Mouse (Mus musculus): ENCODE data around the gene Rtcb.

Gene Rtcb

GRCm38 (mm10) chr10:85957464-85957950 lies at the start of gene Rtcb:
Rtcb (minus strand) TSS chr10:85957823.
- DNase-seq (ENCODE audit: low spot score in 2 of 2): peak; percentile 94 to 95

GRCm38 (mm10) chr10:86006455-86006854 lies 48.8 kb upstream of the Rtcb start:
- DNase-seq (ENCODE audit: low spot score in 2 of 2): no peak

GRCm38 (mm10) chr10:86000447-86000846 lies 42.8 kb upstream of the Rtcb start:
- no peak for DNase-seq (ENCODE audit: low spot score in 2 of 2)

GRCm38 (mm10) chr10:85994543-85995104 lies 37.0 kb upstream of the Rtcb start:
- no peak for DNase-seq (ENCODE audit: low spot score in 2 of 2)

GRCm38 (mm10) chr10:85993836-85994235 lies 36.2 kb upstream of the Rtcb start:
- no peak for DNase-seq (ENCODE audit: low spot score in 2 of 2)

GRCm38 (mm10) chr10:85992412-85992811 lies 34.8 kb upstream of the Rtcb start:
- DNase-seq (ENCODE audit: low spot score in 2 of 2): no peak

GRCm38 (mm10) chr10:85989412-85990115 lies 31.9 kb upstream of the Rtcb start:
- no peak for DNase-seq (ENCODE audit: low spot score in 2 of 2)

- no peak for DNase-seq (ENCODE audit: low spot score in 2 of 2)
Measured at GRCm38 (mm10) chr10:85972915-85973314, 15.3 kb upstream of the Rtcb start.

- no peak for DNase-seq (ENCODE audit: low spot score in 2 of 2)
Measured at GRCm38 (mm10) chr10:85971826-85972225, 14.2 kb upstream of the Rtcb start.

- DNase-seq (ENCODE audit: low spot score in 2 of 2): no peak
Measured at GRCm38 (mm10) chr10:85969894-85970620, 12.4 kb upstream of the Rtcb start.

- no peak for DNase-seq (ENCODE audit: low spot score in 2 of 2)
Measured at GRCm38 (mm10) chr10:85968731-85969130, 11.1 kb upstream of the Rtcb start.

GRCm38 (mm10) chr10:85968157-85968634 lies 10.6 kb upstream of the Rtcb start:
- DNase-seq (ENCODE audit: low spot score in 2 of 2): peak; percentile 27 to 71

GRCm38 (mm10) chr10:85967411-85968156 lies 10.0 kb upstream of the Rtcb start:
- DNase-seq (ENCODE audit: low spot score in 2 of 2): no peak

- DNase-seq (ENCODE audit: low spot score in 2 of 2): no peak
Measured at GRCm38 (mm10) chr10:85966476-85966875, 8.9 kb upstream of the Rtcb start.

- no peak for DNase-seq (ENCODE audit: low spot score in 2 of 2)
Measured at GRCm38 (mm10) chr10:85964316-85964715, 6.7 kb upstream of the Rtcb start.

GRCm38 (mm10) chr10:85962897-85963296 lies 5.3 kb upstream of the Rtcb start:
- DNase-seq (ENCODE audit: low spot score in 2 of 2): no peak

GRCm38 (mm10) chr10:85956871-85957419 lies 678 bp downstream of the Rtcb start:
- DNase-seq (ENCODE audit: low spot score in 2 of 2): no peak

- no peak for DNase-seq (ENCODE audit: low spot score in 2 of 2)
Measured at GRCm38 (mm10) chr10:85954429-85954828, 3.2 kb downstream of the Rtcb start.

- DNase-seq (ENCODE audit: low spot score in 2 of 2): no peak
Measured at GRCm38 (mm10) chr10:85953401-85953800, 4.2 kb downstream of the Rtcb start.

- DNase-seq (ENCODE audit: low spot score in 2 of 2): no peak
Measured at GRCm38 (mm10) chr10:85951765-85952443, 5.7 kb downstream of the Rtcb start.
